Mouse (Mus musculus) lung, adult 18-20 months (tissue): ENCODE results near the gene Gm28845.

Experiments used
- DNase-seq, 2 experiments: peaks; one replicate each; pipeline ENCODE4 v3.0.0; 2022; ENCODE audit warnings: mixed read lengths in 2 of 2

Gene Gm28845

DNA sequence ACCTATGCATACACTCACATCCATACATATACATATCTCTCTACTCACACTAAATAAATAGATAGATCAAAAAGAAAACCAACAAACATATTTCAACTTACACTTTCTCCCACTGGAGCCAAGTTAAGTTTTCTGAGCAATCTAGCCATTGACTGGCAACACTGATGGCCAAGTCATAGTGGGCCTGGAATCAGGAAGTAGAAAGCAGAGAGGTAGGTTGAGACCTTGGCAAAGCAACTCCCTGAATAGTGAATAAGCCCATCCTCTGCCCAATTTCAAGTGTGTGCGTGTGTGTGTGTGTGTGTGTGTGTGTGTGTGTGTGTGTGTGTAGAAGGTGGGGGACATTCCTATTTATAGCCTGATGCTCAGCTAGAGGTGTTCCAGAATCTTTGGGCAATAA lies at the start of gene Gm28845:
Gene Gm28845 (minus strand): TSS at position 121 of the 400 bp plus-strand sequence.
- DNase-seq: no peak

DNA sequence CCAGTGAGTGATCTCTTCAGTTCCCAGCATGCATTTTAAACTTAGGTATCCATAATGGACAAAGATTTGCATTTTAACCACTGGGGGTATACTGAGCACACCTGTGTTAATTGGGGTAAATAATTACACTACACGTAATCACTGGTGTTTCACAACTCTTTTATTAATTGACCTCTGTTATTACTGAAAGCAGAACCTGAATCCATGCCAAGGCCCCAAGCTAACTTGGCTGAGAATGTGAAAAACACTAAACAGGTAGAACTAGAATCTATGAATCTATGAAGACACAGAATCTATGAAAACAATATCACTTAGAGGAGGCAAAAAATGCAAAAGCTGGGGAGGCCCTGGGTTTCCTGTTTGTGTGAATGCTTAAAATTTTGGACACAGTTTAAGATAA lies 48.1 kb upstream of the Gm28845 start:
- DNase-seq: no peak

DNA sequence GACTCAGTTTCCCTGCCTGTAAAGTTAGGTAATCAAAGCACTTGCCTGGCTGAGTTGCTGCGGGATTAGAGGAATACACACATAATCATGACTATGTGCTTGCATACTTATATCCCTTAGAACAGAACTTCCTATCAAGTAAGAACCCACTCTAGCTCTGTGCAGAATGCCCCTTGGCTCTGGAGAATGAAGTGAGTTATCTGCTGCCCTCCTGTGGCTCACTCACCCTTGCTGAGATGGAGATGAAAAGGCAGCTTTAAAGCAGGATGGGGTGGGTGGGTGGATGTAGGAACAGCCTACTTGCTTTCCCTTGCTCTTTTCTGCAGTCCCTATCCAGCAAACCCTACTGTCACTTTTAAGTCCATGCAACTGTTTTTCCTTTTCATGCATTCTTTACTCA lies 42.9 kb upstream of the Gm28845 start:
- DNase-seq: no peak

DNA sequence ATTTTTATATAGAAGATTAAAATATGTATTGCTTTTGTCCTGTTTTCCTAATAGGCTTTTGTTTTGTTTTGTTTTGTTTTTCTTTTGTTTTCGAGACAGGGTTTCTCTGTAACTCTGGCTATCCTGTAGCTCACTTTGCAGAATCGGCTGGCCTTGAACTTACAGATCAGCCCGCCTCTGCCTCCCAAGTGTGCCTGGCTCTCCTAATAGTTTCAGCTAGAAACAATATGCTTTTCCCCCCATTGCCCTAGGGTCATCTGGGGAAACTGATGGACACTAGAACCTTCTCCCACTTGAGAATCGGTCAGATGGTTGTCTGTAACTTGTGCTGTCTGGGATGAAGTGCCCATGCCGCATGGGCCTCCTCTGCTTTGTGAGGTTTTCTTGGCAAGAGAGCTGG lies 36.8 kb upstream of the Gm28845 start:
- no peak for DNase-seq

DNA sequence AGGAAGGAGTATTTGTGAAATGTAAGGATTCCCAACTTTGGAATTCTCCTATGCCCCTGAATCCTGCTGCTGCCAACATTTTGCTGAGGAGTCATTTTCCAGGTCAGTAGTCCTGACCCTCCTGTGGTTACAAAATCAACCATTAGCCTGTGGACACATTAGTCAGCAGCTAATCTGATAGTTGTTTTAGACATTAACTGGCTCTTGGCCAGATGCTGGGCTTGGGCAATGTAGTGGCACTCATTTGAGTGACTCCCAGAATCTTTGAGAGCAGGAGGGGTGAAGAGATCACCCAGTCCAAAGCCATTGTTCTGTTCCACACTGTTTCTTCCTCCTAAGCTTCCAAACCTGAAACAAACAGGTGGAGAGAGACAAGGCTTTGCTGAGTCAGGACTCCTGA lies 35.5 kb upstream of the Gm28845 start:
- DNase-seq: peak; percentile 30 to 54

DNA sequence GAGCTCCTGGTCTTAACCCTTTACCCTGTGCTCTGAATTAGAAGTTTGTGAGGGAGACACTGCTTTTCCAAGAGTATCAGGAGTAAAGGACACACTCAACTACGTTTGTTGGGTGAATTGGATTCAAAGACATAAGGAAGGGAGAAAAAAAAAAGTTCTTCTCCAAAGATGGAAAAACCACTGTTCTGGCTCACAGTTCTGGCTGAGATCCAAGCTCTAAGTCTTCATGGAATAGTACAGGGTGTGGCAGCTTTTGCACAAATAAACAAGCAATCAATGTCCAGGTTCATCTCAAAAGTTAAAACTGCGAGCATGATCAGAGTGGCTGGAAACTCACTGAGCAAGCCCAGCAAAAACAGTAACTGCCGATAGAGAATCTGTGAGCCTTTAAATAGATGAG lies 28.6 kb upstream of the Gm28845 start:
- DNase-seq: no peak

DNA sequence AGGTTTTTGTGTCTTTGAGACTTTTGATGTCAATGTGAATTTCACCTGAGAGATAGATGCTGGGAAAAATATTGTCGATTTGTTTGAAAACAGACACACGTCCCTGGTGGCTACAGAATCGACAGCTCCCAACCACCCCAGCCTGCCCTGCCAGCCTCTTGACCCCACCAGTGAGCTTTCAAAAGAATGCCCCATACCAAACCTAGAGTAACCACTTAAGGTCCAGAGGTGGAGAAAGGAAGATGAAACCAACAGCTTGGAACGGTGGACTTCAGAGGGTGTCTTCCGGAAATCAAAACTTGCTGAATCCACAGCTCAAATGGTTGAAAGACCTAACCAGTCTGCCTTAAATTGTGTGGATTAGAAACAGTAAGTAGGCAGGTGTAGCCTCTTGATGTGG lies 28.0 kb upstream of the Gm28845 start:
- no peak for DNase-seq

DNA sequence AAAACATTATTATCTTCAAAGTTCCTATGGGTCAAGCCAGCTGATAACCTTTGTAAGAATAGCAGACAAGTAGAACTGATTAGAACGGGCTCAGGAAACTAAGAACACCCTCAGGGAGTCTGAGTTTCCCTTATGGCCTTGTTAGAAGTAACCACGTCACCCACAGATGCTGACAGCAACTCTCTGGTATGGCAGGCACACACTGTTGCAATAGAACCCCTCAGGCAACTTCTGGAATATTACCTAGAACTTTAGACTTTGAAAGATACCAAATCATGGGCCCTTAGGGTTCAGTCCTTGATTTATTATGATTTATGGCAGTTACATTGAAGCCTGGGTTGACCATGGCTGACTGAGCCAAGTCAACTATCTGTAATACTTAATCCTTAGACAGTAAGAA lies 27.2 kb upstream of the Gm28845 start:
- no peak for DNase-seq

DNA sequence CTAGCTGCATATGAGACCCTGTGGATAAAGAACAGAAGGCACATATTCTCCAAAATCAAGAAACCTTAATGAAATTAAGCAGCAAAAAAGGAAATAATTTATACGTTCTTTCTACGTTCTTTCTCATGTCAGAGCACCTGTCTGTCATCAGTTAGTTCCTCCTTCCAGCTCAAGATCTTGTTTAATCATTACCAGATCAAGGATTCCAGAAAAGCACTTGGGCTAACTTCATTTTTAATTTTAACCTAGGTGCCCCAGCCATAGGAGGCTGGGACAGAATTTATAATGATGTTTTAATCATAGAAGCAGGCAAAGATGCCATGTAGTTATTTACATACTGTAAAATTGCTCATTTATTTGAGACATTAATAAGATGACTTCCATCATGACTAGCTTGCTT lies 25.4 kb upstream of the Gm28845 start:
- DNase-seq: no peak

DNA sequence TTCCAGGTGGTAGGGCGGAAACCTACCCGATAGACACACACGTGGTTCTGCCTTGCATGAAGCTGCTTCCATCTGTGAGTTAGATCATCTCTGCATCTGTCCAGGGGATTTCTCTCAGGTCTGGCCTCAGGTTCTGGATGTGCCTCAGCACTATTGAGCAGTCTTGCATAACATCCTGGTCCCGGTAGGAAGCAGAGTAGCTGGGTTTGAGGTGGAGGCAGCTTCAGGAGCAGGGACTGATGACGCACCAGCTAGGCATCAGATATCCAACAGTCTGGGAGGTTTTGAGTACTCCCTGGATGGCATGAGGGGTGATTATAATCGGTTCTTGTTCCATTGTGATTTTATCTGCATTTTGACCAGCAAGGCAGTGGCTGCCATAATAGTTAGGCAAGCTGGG lies 18.2 kb upstream of the Gm28845 start:
- no peak for DNase-seq

DNA sequence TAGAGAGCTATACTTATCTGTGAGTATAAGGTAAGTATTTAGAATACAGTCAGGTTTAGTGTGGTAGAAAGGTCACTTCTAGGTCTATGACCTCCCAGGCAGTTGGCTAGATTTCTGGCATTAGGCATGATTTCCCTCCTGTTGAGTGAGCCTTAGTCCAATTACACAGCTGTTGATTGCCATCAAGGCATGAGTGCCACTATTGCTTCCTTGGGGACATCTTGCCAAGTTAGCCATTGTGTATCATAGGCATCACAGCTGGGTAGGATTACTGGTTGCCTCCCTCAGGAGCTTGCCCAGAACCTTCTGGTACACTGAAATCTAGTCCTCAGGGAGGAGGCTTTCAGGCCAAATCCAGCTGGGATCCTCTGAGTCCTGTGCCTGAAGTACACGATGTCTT lies 13.5 kb upstream of the Gm28845 start:
- no peak for DNase-seq

DNA sequence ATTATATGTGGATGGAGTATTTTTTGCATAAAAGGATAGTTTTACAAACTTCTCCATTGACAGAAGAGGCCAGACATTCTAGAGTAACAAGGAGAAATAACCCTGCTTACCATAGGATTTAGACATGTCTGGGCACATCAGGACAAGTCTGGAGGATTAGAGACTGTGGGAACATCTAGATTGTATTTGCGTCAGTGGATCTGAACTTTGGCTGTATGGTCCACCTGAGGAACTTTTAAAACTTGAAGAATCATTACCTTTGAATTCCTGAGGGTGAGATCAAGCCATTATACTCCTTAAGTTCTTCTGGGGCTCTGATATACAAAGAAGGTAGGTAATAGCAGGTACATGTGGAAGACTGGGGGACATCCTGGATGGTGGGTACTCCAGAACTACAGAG lies 12.3 kb upstream of the Gm28845 start:
- no peak for DNase-seq

DNA sequence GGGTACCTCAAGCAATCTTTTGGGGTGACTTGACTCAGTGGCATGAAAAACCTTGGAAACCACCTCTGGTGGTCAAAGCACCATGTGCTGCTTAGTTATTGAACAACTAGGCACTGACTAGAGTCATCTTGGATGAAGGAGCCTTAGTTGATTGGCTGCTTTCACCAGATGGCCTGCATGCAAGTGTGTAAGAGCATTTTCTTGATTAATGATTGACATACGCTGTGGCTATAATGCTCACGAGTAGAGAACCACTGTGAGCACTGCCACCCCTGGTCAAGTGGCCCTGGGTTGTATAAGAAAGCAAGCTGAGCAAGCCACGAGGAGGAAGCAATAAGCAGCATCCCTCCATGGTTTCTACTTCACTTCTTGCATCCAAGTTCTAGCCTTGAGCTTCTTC lies 10.9 kb upstream of the Gm28845 start:
- no peak for DNase-seq

DNA sequence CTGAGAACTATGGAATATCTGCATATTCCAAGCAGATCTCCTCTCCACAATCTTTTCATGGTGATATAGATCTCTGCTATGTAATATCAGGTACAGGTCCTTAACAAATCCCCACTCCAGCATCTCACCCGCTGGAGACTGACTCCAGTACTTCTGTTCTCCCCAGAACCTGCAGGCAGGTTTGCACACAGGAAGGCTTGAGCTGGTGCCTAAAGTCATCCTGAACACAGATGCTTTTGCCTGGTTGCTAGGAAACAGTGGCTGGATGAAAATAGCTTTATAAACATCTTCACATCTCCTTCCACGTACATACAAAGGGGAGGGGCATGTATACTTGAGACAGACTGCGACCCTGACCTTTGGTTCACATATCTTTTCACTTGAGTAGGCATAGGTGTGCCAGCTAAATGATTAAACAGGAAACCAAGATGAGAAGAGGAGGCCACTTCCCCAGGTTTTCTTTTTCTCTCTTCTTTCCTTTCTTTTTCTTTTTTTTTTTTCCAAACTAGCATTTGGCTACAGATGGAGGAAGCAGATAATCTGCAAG lies 10.3 kb upstream of the Gm28845 start:
- no peak for DNase-seq

DNA sequence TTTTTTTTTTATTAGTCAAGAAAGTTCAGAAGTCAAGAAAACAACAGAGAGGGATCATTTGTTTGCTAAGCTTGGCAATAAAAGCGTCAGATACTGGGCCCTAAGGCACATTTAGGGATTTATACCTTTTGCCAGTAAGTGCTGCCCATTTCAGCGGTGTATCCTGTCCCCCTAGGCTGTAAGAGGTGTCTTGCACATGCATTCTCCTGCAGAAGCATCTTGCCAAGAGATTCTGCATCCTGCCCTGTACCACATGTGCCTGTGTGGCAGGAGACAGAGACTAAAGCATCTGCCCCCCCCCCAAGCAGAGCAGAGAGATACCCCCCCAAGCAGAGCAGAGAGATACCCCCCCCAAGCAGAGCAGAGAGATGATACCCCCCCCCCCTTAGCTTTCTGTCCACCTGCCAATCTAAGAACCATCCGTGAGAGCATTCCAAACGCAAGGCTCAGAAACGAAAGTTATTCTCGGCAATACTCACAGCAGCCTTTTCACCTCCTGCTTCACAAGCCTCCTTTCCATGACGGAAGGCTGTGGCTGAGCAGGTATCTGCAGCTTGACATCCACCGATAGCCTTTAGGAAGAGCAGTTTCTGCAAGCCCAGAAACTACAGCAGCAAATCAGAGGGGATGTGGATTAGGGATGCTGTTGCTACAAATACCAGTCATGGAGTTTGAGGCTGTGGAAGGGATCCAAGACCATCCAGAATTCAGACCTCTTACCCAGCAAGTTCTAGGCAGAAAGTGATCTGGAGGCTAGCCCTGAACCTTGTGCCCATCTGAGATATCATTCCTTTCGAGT lies 3.4 kb upstream of the Gm28845 start, which contains the start of gene D630023F18Rik:
Gene D630023F18Rik (minus strand): TSS at position 641 of the 799 bp plus-strand sequence.
- no peak for DNase-seq

DNA sequence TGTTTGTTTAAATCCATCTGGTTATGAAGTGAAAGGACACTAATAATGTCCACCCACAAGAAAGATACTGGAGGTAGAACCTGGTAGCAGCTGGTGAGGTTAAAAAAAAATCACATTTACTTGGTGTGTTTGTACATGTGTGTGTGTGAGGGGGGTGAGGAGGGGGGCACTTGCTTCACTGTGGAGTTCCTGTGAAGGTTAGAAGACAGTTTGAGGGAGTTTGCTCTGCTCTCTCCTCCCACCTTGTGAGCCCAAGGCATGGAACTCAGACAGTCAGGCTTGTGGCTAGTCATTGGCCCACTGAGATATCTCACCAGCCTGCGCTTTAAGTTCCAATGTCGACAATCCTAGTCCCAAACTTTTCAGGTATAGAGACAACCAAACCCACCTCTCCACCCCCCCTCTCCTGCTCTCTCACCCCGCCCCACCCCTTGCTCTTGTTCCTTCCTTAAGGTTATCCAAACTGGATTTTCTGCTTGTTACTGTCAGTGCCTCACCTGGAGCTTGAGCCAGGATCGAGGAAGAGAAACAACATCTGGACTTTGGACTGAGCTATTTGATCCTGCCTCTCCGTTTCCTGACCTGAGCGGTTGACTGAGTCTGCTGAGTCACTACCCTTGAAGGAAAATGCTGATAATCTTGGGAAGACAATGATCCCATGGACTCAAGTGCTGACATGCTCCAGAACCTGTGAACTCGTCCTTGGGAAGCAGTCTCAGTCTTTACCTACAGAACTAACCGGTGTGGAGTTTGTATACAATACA lies 1.0 kb downstream of the Gm28845 start:
- DNase-seq: no peak

DNA sequence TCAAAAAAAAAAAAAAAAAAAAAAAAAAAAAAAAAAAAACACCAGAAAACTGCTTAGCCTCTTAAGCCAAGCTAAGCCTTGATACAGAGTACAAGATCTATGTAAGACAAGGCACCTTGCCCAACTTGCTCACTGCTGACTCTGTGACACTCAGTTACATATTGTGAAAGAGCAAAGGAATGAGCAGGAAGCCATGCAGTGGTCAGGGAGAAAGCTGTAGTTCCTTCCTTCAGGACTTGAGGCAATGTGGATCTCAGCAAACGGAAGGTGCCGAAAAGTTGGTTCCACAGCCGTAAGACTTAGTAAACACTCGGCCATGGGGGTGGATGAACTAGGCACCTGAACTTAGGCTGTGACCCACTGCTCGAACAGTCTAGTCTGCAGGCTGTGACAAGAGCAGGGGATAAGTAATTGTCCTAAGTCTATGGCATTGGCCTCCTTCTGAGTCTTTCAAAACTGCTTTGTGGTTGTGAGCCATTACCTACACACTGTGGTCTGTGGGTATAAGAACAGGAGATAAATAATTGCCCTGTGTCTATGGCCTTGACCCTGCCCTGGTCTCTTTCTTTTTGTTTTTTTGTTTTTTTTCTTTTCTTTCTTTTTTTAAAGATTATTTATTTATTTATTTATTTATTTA lies 5.7 kb downstream of the Gm28845 start:
- DNase-seq: peak; percentile 53 to 68

DNA sequence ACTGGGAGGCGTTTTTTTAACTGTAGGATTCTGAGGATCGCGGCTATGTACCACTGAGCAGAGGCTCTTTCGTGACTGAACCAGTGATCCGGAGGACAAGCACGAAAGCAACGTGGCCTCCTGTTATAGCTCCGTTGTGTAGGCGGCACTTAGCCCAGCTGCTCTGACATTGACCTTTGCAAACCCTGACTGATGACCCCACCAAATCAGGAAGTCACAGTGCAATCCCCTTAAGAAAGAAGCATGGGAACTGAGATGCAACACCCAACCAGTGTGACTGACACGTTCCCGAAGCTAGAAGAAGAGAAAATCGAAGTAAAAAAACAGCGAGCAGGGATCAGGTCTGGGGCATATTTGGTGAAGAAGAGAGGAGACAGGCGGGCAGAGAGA lies 6.6 kb downstream of the Gm28845 start:
- peak; percentile 30 to 40 for DNase-seq

DNA sequence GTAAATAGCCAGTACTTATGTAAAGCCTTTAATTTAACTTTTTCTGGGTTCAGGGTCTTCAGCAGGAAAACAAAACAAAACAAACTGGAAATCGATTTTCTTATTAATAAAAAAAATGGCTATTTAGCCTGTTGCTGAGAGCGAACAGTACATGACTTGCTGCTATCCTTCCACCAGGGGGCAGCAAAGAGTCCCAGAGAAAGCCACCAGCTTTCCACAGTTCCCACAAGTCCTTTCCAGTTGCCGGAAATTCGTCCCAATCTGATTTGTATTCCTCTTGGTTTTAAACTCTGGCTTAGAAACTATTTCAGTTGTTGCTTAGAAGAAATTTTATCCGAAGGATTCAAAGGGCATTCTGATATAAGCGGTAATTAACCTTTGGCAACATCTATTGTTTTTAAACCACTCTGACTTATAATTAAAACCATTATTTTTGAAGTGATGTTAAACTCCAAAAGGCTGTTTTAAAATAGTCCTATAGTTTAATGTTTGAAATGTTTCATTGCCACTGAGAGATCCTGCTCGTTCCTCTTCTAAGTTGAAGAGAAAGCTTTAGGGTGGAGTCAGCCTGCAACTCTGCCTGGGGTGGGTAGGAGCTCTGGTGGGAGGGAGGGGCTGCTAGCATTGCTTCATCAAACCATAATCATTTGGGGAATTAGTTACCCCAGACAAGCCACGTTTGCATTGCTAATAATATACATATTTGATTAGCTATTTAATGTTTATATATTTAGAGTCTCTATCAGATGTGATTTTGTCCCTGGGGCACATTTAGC lies 7.1 kb downstream of the Gm28845 start:
- peak; percentile 65 to 78 for DNase-seq

DNA sequence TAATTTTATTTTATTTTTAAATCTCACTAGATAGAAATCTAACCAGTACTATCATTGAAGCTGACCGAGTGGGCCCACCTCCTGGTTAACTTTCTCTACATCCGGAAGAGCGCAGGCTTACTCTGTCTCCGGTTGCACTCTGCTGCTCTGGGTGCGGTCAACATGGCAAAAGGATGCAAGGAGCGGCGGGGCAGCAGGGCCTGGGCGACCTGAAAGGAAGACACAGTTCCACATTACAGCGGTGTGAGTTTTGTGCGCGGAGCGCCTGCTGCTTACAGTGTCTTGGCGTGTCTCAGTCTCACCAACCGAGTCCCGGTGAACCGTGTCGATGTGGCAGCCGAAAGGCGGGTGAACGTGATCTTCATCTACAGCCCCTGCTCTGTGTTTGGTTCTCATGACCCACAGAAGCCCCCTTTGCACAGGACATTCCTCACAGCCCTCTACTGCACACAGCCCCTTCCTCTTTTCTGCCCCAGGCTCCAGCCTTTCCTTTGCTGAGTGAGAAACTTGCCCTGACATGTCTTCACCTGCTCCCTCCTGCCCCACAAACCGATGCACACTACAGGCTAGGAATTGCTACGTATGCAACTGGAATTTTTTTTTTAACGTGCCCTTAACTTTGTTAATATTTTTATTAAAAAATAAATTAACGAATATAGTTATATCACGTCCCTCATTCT lies 9.5 kb downstream of the Gm28845 start:
- DNase-seq: no peak

DNA sequence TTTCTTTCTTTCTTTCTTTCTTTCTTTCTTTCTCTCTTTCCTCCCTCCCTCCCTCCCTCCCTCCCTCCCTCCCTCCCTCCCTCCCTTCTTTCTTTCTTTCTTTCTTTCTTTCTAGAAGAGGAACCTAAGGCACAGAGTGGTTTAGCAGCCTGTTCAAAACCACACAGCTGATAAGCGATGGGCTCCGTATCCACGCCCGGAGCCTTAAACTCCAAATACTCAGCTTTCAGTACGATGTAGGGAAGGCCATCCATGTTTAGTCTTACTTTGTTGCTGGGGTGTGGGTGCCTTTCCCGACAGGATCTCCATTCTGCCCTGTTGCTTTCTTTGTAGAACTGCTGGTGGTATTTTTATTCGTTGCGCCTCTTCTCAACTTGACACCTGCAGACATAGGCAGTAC lies 10.2 kb downstream of the Gm28845 start:
- no peak for DNase-seq

DNA sequence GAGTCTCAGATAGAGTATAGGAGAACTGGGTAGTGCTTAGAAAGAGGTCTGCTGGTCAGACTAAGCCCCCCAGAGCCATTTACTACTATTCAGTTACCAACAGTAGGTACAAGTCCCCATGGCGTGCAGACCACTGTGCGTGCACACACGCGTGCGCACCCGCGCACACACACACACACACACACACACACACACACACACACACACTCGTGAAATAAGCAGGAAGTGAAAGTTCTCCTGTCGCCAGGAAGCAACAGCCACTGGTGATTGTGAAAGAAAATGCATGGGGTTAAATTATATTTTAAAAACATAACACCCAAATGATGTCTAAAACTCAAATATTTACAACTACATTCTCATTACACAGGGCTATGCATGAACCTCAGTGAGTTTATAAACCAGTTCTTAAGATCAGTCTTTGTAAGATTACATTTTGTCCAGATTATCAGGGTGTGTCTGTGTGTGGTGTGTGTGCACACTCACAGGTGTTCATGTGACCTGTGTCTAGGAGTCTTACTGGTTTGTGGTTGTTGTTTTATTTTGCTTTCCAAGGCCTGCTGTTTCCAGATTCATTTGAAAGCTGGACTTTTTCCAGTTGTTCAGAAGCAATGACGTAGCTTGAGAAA lies 11.6 kb downstream of the Gm28845 start:
- DNase-seq: no peak
